Mouse (Mus musculus): Measurements from ENCODE around the gene Sema3f. TPM values are rescaled to one million over a fixed set of nuclear protein-coding genes. Genes with fewer than 3 reads are reported as not detected.

Sema3f gene
- polyA plus RNA-seq, 1 experiment from 2014 or later: 33.6 TPM

DNA sequence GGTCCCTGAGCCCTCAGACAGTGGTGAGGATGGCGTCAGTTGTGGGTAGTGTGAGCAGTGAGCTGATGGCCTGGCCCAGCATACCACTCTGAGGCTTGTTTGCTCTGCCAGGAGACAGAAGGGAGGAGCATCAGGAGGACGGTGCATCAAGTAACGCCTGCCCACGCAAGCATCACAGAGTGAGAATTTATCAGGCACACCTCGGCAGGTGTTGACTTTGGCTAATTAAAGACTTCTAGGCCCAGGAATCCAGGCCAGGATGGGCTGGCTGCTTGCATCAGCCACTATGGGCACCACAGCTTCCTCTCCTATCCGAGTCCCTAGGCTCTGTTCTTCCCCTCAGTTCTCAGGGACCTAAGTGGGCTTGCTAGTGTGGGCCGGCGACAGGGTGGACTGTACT is 47.9 kb downstream of the Sema3f start:
- Histone ChIP-seq H3K27ac (no peak overlapping the region), H3K4me1 (peaks cover 28% of the 10 kb centered on the region), H3K27me3 (ENCODE audit: low read depth, poor library complexity, severe bottlenecking) (peaks cover 26% of the 10 kb centered on the region), H3K4me3 (no peak overlapping the region), H3K36me3 (no peaks in the 10 kb centered on the region), H3K9me3 (replicated peaks) (no peaks in the 10 kb centered on the region)
- no peak for DNase-seq (ENCODE audit: low spot score)
- WGBS: 72% methylated on average over 8 of the region's 8 CpGs

DNA sequence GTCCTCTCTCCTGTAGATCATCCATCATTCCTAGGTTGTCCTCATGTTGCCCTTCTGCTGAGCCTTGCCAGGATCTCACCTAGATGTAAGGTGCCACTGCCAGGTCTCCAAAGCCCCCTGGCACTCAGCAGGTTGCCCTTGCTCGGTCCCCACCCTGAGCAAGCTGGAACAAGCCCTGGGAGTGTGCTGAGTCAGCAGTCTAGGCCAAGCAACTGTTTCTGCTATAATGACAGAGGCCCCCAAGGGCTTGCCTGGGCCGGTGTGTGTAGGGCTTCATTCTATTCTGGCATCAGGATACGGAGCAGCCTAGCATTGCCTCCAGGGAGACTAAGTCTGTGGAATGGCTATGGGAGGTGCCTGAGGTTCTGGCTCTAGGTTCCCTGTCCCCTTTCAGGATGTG is 49.5 kb downstream of the Sema3f start:
- 75% methylated on average over 3 of the region's 3 CpGs for WGBS
- H3K36me3 ChIP-seq: no peaks in the 10 kb centered on the region; the same call in 1 of the 2 replicates
- H3K4me1 ChIP-seq: peaks cover 12% of the 10 kb centered on the region
- no peaks in the 10 kb centered on the region for H3K9me3 ChIP-seq (replicated peaks)
- no peak overlapping the region for H3K27ac ChIP-seq
- H3K27me3 ChIP-seq (ENCODE audit: low read depth, poor library complexity, severe bottlenecking): peaks cover 11% of the 10 kb centered on the region
- no peak for DNase-seq (ENCODE audit: low spot score)
- no peak overlapping the region for H3K4me3 ChIP-seq

DNA sequence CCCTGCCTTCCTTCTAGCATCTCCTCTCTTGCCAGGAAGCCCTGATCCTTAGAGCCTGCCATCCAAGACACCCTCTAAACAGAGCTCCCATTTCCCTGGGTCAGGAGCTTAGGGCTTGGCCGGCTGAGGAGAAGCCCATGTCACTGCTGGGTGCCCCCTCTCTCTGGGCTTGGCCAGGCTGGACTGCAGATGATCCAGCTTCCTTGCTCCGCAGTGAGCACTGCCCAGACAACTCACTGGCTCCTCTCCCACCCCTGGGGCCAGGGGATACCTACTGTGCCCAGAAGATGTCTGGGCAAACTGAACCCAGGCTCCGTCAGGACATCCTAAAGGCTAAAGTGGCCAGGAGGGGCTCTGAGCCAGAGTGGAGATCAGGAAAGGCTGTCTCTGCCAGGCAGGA is 50.3 kb downstream of the Sema3f start:
- H3K36me3 ChIP-seq: no peaks in the 10 kb centered on the region; the same call in 1 of the 2 replicates
- peak overlapping the region; percentile 16; the same call in 1 of the 2 replicates for H3K27ac ChIP-seq
- no peak for DNase-seq (ENCODE audit: low spot score)
- peaks cover 3% of the 10 kb centered on the region for H3K27me3 ChIP-seq (ENCODE audit: low read depth, poor library complexity, severe bottlenecking)
- H3K9me3 ChIP-seq (replicated peaks): no peaks in the 10 kb centered on the region
- H3K4me3 ChIP-seq: no peak overlapping the region
- 85% methylated on average over 3 of the region's 3 CpGs for WGBS
- H3K4me1 ChIP-seq: peaks cover 12% of the 10 kb centered on the region

DNA sequence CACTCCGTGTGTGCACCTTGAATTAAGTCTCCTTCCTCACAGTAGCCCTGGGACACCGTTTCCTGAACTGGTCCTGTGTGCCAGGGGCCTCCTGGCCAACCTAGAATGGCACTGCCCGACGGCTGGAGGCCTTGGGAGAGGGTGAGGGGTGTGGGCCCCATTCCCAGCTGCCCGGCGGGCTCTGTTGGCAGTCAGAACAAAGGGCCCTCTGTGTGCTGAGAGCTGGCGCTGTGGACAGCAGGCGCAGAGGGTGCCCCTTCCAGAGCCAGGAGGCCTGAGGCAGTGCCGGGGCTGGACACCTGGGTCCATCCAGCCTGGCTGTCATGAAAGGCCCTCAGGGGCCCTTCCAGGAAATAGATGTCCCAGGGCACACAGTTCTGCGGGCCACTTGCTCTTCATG is 50.7 kb downstream of the Sema3f start:
- Histone ChIP-seq H3K36me3 (no peaks in the 10 kb centered on the region; the same call in 1 of the 2 replicates), H3K27ac (peak overlapping the region; percentile 38; the same call in 1 of the 2 replicates), H3K9me3 (replicated peaks) (no peaks in the 10 kb centered on the region), H3K4me3 (no peak overlapping the region), H3K4me1 (peaks cover 12% of the 10 kb centered on the region), H3K27me3 (ENCODE audit: low read depth, poor library complexity, severe bottlenecking) (no peaks in the 10 kb centered on the region)
- DNase-seq (ENCODE audit: low spot score): no peak
- 89% methylated on average over 10 of the region's 10 CpGs for WGBS

DNA sequence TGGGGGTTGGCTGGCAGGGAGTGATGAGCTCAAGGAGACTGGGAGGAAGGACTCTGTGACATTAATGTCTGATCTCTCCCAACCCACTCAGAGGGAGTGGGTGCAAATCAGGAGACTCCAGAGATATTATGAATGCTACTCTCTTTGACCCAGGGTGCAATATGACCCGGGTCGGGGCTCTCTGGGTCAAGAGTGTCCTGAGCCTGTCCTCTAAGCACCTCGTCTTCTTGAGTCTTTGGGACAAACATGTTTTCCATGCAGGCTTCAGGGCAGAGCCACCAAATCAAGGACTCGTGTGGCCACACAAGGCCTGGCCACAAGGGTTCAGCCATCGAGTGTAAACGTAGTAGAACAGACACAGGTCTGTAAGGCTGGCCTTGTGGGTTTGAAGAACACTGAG is 52.2 kb downstream of the Sema3f start:
- Histone ChIP-seq H3K9me3 (replicated peaks) (no peaks in the 10 kb centered on the region), H3K27ac (no peak overlapping the region), H3K4me1 (peaks cover 5% of the 10 kb centered on the region; the same call in 1 of the 2 replicates), H3K36me3 (no peaks in the 10 kb centered on the region; the same call in 1 of the 2 replicates), H3K4me3 (no peak overlapping the region), H3K27me3 (ENCODE audit: low read depth, poor library complexity, severe bottlenecking) (no peaks in the 10 kb centered on the region)
- WGBS: 90% methylated on average over 6 of the region's 6 CpGs
- no peak for DNase-seq (ENCODE audit: low spot score)

DNA sequence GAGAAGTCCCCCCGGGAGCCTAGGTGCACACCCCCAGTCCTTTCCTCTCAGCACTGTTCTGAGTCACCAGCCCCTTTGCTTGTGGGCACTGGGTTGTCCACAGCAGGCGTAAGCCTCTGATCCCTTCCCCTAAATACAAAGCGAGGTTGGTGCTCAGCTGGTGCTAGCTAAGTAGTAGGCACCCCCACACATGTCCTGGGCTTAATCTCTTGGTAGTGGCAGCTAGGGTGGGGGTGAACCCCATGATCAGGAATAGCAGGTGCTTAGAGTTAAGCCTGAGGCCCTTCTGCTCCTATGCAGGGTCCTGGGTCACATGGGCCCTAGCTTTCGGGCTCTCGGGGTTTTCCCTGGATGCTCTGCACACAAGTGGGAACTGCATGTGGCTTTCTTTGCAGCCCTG is 53.1 kb downstream of the Sema3f start:
- H3K4me3 ChIP-seq: no peak overlapping the region
- H3K36me3 ChIP-seq: no peaks in the 10 kb centered on the region; the same call in 1 of the 2 replicates
- H3K9me3 ChIP-seq (replicated peaks): no peaks in the 10 kb centered on the region
- H3K4me1 ChIP-seq: peaks cover 5% of the 10 kb centered on the region; the same call in 1 of the 2 replicates
- no peak overlapping the region for H3K27ac ChIP-seq
- DNase-seq (ENCODE audit: low spot score): no peak
- WGBS: 95% methylated on average over 5 of the region's 5 CpGs
- no peaks in the 10 kb centered on the region for H3K27me3 ChIP-seq (ENCODE audit: low read depth, poor library complexity, severe bottlenecking)

DNA sequence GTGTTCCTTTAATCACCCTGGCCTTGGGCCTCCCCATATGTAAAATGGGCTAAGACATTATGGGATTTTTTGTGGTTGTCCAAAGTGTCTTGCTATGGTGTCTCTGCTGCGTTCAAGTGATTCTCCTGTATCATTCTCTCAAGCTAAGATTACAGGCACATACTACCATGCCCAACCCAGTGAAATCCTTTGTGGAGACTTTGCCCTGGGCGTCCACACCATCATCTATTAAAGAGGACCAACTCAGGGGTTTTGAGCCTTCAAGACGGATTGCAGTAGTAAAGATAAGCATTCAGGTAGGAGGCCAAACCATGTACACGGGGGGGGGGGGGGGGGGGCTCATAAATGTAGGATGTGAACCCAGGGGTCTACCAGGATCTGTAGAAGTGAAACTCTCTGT is 55.7 kb downstream of the Sema3f start:
- WGBS: 81% methylated on average over 4 of the region's 4 CpGs
- H3K36me3 ChIP-seq: peaks cover 2% of the 10 kb centered on the region; the same call in 1 of the 2 replicates

DNA sequence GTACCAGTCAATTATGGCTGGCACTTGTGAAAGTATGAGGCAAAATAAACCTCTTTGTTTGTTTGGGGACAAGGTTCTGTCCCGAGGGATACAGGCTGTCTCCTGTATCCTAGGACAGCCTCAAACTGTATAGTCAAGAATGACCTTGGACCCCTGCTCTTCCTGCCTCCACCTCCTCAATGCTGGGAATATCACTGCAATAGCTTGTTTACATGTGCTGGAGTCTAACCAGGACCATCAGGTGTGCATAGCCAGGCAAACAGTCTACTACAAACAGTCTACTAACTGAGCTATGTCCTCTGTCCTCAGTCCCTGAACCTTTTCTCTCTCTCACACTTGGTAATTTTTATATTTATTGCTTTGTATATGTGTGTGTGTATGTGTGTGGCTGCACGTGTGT is 56.8 kb downstream of the Sema3f start:
- DNase-seq (ENCODE audit: low spot score): no peak
- H3K9me3 ChIP-seq (replicated peaks): no peaks in the 10 kb centered on the region
- WGBS: 89% methylated on average over 2 of the region's 2 CpGs
- no peak overlapping the region for H3K27ac ChIP-seq
- H3K36me3 ChIP-seq: peaks cover 2% of the 10 kb centered on the region; the same call in 1 of the 2 replicates
- no peak overlapping the region for H3K4me3 ChIP-seq
- no peaks in the 10 kb centered on the region for H3K27me3 ChIP-seq (ENCODE audit: low read depth, poor library complexity, severe bottlenecking)
- H3K4me1 ChIP-seq: peaks cover 12% of the 10 kb centered on the region

More for the DNA sequence above, 55.7 kb downstream of the Sema3f start:
- Histone ChIP-seq H3K4me3 (no peak overlapping the region), H3K27ac (no peak overlapping the region), H3K9me3 (replicated peaks) (no peaks in the 10 kb centered on the region), H3K27me3 (ENCODE audit: low read depth, poor library complexity, severe bottlenecking) (no peaks in the 10 kb centered on the region), H3K4me1 (peaks cover 14% of the 10 kb centered on the region)
- DNase-seq (ENCODE audit: low spot score): no peak

DNA sequence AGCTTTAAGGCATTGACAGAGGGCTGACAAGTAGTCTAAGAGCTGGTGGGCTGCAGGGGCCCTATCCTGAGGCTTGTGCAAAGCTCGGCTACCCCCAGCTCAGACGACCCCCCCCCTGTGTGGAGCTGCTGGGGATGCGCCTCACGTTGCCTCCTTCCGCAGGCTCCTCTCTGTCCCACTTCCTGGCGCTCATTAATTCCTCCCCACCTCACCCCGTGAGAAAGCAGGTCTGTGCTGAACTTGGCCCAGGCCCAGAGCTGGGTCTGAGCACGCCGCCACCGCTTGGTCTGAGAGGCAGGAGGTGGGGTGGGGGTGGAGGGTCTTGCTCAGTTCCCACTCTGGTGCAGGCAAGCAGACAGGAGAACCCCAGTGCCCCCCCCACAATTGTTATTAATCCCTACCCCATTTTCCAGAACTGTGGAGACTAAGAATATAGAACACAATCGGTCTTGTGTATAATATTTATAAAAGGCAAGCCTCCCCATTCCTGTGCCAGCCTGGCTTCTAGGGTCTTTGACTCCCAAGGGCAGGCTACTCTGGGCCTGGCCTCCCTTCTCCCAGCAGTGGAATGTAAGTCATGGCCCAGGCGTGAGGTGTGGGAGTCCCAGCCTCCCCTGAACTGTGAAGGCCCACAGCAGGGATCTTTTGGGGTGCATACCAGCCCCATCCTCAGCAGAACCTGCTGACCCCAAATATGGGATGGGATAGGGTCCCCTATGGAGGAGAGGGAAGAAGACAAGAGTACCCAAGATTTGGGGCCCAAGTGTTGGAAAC is 59.4 kb downstream of the Sema3f start:
- no peak for DNase-seq (ENCODE audit: low spot score)
- Histone ChIP-seq H3K4me3 (no peak overlapping the region), H3K4me1 (peaks cover 12% of the 10 kb centered on the region), H3K27ac (peak overlapping the region; percentile 3; the same call in 1 of the 2 replicates), H3K36me3 (peaks cover 2% of the 10 kb centered on the region; the same call in 1 of the 2 replicates), H3K27me3 (ENCODE audit: low read depth, poor library complexity, severe bottlenecking) (no peaks in the 10 kb centered on the region), H3K9me3 (replicated peaks) (no peaks in the 10 kb centered on the region)
- 61% methylated on average over 12 of the region's 12 CpGs for WGBS

DNA sequence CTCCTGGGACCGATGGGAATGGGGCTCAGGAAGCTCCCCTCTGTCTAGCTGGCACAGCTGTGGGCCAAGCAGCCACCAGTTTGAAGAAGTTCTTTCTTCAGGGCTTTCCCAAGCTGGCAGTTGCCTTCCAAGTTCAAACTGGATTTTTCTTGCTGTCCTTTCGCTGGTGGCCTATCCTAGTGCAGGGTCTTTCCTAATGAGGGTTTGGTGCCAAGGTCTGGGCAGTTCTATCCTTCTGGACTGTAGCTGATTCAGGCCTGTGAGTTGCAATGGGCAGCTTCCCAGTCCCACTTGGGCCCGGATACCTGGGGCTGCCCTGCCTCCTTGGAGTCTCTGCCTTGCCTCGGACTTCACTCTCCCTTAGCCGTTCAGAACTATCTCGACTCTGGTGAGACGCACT is 60.0 kb downstream of the Sema3f start:
- H3K27me3 ChIP-seq (ENCODE audit: low read depth, poor library complexity, severe bottlenecking): no peaks in the 10 kb centered on the region
- no peaks in the 10 kb centered on the region for H3K9me3 ChIP-seq (replicated peaks)
- no peak for DNase-seq (ENCODE audit: low spot score)
- H3K4me1 ChIP-seq: peaks cover 15% of the 10 kb centered on the region
- peak overlapping the region; percentile 3; the same call in 1 of the 2 replicates for H3K27ac ChIP-seq
- no peak overlapping the region for H3K4me3 ChIP-seq
- WGBS: 80% methylated on average over 7 of the region's 7 CpGs
- H3K36me3 ChIP-seq: 0 out of 2 replicates have a peak, but pooled peaks cover 2% of the 10 kb centered on the region

DNA sequence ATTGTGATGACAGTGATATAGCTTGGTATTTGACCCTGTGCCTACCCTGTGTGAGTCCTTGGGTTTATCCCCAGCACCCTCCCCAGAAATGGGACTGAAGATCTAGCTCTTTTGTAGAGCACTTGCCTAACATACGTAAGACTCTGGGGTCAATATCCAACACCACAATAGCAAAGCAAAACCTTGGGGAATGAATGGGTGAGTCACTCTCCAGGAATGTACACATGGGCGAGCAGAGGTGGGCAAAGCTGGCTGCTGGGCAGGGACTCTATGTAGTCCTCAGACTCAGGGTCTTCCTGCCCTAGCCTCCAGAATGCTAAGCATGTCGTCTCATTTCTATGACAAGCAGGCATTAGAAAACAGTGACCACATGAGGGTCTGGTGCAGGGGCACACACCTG is 61.5 kb downstream of the Sema3f start:
- H3K4me3 ChIP-seq: no peak overlapping the region
- H3K4me1 ChIP-seq: peaks cover 29% of the 10 kb centered on the region
- H3K9me3 ChIP-seq (replicated peaks): no peaks in the 10 kb centered on the region
- no peak for DNase-seq (ENCODE audit: low spot score)
- 83% methylated on average over 3 of the region's 3 CpGs for WGBS
- H3K36me3 ChIP-seq: 0 out of 2 replicates have a peak, but pooled peaks cover 2% of the 10 kb centered on the region
- no peak overlapping the region for H3K27ac ChIP-seq
- H3K27me3 ChIP-seq (ENCODE audit: low read depth, poor library complexity, severe bottlenecking): no peaks in the 10 kb centered on the region

DNA sequence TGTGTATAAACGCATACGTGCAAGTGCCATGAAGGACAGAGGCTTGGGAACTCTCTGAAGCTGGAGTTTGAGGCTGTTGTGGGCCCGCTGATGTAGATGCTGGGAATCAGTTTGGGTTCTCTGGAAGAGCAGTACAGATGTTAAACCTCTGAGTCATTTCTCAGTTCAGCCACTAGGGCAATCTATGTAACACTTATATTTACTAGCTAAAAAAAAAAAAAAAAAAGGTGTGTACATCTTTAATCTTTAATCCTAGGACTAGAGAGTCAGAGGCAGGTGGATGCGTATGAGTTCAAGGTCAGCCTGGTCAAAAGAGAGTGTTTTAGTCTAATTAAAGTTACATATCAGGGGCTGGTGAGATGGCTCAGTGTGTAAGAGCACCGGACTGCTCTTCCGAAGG is 63.3 kb downstream of the Sema3f start:
- Histone ChIP-seq H3K36me3 (0 out of 2 replicates have a peak, but pooled peaks cover 2% of the 10 kb centered on the region), H3K27ac (no peak overlapping the region), H3K4me3 (no peak overlapping the region), H3K9me3 (replicated peaks) (no peaks in the 10 kb centered on the region), H3K4me1 (peaks cover 31% of the 10 kb centered on the region), H3K27me3 (ENCODE audit: low read depth, poor library complexity, severe bottlenecking) (no peaks in the 10 kb centered on the region)
- WGBS: 81% methylated on average over 6 of the region's 6 CpGs
- DNase-seq (ENCODE audit: low spot score): no peak

DNA sequence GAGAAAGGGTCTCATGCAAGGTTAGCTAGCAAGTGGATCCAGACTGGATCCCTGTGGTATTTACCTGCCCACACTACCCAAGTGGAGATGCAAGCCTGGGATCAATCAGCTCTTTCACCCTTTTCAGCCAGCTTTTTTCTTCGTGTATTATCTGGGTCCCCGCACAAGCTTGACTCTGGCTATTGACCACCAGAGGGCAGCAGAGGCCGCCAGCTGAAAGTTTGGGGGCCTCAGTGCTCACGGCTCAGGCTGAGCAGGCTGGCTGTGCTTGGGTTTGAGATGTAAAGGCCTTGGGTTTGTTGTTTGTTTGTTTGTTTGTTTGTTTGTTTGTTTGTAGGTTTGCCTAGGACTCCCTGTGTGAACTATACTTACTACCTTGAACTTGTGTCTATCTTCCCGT is 64.7 kb downstream of the Sema3f start:
- Histone ChIP-seq H3K36me3 (no peaks in the 10 kb centered on the region), H3K27me3 (ENCODE audit: low read depth, poor library complexity, severe bottlenecking) (no peaks in the 10 kb centered on the region), H3K4me3 (no peak overlapping the region), H3K9me3 (replicated peaks) (no peaks in the 10 kb centered on the region), H3K27ac (no peak overlapping the region), H3K4me1 (peaks cover 35% of the 10 kb centered on the region)
- WGBS: 8% methylated on average over 5 of the region's 5 CpGs
- peak; percentile 93 for DNase-seq (ENCODE audit: low spot score)

All from limb, embryonic 10.5 days (tissue).